Mouse (Mus musculus) G1E (cell line): ENCODE data around the gene Pif1.

ENCODE experiments used
- CTCF ChIP-seq: IDR thresholded peaks from 2 replicates; pipeline ENCODE4 v1.5.1; 2012; ENCODE audit warnings: low read depth, low read length, inconsistent platforms, mixed read lengths
- GATA1 ChIP-seq: IDR thresholded peaks from 2 replicates; pipeline ENCODE4 v1.6.1; 2012; ENCODE audit warnings: borderline replicate concordance, low read length, inconsistent platforms, mixed read lengths
- GATA2 ChIP-seq: IDR thresholded peaks from 2 replicates; pipeline ENCODE4 v1.6.1; 2012; ENCODE audit warnings: low read depth, low read length, inconsistent platforms, borderline replicate concordance
- POLR2AphosphoS5 ChIP-seq: IDR thresholded peaks from 2 replicates; pipeline ENCODE4 v1.6.1; 2012; ENCODE audit warnings: low read depth, low read length, inconsistent platforms; ENCODE audit not compliant: insufficient replicate concordance
- TAL1 ChIP-seq: conservative IDR thresholded peaks from 2 replicates; pipeline ENCODE4 v1.6.1; 2012; ENCODE audit warnings: low read depth, low read length, inconsistent platforms, mixed read lengths

- TF ChIP-seq CTCF, result no peak
- no peak for TF ChIP-seq TAL1
- no peak for TF ChIP-seq POLR2AphosphoS5
- no peak for TF ChIP-seq GATA1
- TF ChIP-seq GATA2, result no peak
These were observed 40.6 kb upstream of the Pif1 start for GRCm38 (mm10) chr9:65546413-65546695.
